Mouse (Mus musculus): ENCODE data around the gene Srgap1.

Gene Srgap1

GRCm38 (mm10) chr10:122017743-122018142, 29.4 kb downstream of the Srgap1 start:
- in situ Hi-C loops (cut with MboI; ENCODE audit: low sequenced_read_pairs): no loop called here

DNA sequence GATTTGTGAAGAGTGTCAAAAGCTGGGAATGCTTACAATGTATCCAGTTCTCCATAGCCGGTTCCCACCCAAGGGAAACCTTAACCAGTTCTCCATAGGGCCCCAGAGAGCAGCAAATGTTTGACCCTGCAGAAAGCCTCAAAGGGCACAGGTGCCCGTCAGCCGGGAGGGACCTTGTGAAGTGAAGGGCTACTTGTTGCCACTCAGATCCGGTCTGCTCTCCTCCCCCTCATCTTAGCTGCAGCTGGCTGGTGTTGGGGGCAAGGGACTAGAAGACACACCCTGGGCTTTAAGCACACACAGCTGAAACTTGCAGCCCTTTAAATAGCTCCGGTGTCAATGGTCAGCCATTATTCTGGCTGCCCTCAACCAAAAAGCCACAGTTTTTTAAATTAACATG, 30.1 kb downstream of the Srgap1 start:
- in situ Hi-C loops (cut with MboI; ENCODE audit: low sequenced_read_pairs): no loop called here

- in situ Hi-C loops (cut with MboI; ENCODE audit: low sequenced_read_pairs): no loop called here
Measured at GRCm38 (mm10) chr10:122016631-122017030, 30.5 kb downstream of the Srgap1 start.

DNA sequence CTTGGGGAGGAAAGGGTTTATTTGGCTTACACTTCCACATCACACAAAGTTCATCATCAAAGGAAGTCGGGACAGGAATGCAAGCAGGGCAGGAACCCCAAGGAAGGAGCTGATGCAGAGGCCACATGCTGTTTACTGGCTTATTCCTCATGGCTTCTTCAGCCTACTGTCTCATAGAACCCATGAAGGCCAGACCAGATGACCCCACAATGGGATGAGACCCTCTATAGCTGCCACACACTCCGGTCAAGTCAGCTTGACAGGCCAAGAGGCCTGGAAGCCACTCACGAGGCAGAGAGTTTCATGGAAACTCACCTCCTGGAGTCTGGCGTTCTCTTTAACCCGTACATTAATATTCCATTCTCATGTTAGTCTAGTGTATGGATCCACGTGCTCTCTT, 34.8 kb downstream of the Srgap1 start:
- in situ Hi-C loops (cut with MboI; ENCODE audit: low sequenced_read_pairs): no loop called here

DNA sequence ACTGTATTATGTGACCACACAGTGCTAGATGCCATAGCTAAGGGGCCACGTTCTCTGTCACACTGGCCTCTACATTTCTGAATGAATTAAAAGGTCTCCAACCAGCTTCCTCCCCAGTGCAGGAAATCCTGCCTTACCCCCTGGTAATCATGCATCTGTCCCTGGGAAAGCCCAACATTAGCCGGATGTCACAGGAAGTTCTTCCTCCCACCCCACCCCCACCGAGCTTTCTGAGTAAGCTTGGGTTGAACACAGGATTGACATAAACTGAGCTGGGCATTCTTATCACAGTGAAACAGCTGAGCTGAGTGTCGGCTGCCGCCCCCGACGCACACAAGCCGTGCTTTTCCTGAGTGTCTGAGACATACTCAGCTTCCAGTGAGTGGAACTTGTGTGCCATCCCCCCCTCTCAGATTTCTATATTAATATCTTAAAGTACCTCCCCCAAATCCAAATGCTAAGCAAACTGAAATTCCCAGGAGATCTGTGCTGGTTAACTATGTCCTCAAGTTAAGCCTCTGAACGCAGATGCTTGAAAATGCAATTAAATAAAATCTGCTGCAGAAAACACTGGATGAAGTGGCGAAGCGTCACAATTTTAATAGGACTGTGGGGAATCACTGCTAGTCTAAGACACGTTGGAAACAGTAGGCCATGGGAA, 38.3 kb downstream of the Srgap1 start:
- in situ Hi-C loops (cut with MboI; ENCODE audit: low sequenced_read_pairs): no loop called here

DNA sequence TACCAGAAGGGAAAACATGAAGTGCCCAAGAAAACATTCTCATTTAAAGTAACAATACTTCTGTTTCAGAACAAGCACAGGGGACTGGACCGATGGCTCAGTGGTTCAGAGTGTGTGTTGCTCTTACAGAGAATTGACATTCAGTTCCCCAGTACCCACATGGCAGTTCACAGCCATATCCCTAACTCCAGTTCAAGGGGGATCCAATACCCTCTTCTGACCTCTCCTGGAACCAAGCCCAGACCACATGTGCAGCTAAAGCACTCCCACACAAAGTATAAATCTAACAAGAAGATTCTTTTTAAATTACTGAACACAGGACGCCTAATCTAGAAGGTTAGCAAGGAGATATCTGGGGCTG, 38.8 kb downstream of the Srgap1 start:
- in situ Hi-C loops (cut with MboI; ENCODE audit: low sequenced_read_pairs): no loop called here

DNA sequence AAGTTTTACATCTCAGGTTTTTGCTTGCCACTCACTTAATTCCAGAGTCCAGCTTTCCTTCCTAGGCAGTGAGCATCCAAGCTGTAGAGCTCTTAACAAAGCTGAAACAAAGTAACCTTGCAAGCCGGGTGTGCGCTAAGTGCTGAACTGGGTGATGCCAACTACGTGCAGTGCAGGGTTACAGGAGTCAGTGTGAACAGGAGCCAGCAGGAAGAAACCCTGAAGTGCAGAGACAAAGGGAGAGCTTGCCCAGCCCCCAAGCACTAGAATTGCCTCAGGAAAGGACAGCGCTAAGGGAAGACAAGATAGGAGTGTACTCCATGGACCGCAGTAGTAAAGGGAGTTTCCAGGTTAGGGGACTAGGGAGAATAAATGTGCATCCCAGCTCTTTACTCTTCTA, 40.5 kb downstream of the Srgap1 start:
- in situ Hi-C loops (cut with MboI; ENCODE audit: low sequenced_read_pairs): no loop called here

GRCm38 (mm10) chr10:122006151-122006550, 41.0 kb downstream of the Srgap1 start:
- in situ Hi-C loops (cut with MboI; ENCODE audit: low sequenced_read_pairs): no loop called here

DNA sequence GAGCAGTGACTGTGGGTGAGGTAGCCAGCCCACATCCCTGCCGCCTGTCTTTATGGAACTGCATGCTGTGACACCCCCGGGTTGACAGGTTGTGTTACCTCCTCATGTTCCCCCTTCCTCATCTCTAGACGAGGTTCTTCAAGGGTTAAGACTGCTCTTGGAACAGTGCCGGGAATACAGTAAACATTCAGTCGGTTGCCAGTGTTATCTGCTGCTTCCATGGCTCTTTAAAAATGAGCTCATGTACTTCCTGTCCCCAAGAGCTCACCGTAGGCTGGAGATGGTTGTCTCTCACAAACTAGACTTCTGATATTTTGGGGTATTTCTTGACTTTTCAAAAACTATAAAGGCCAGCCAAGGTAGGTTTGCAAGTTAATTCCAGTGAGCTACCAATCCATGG, 41.6 kb downstream of the Srgap1 start:
- in situ Hi-C loops (cut with MboI; ENCODE audit: low sequenced_read_pairs): no loop called here

- in situ Hi-C loops (cut with MboI; ENCODE audit: low sequenced_read_pairs): no loop called here
Measured at GRCm38 (mm10) chr10:122002930-122003329, 44.2 kb downstream of the Srgap1 start.

DNA sequence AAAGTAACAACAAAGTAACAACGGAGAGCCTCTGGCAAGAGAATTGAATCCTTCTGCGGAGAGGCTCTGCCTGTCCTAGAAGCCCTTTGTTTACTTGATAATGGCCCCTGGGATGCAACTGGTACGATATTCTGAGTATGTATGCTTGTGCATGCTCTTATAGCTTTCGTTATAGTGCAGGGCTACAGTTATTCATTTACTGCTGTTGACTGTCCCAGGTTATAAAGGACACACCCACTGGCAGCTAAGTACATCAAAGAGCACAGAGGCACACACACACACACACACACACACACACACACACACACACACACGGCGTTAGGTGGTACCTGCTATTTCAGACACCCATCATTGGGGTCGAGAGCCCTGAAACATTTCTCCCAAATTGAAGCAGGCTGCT, 48.3 kb downstream of the Srgap1 start:
- in situ Hi-C loops (cut with MboI; ENCODE audit: low sequenced_read_pairs): no loop called here

DNA sequence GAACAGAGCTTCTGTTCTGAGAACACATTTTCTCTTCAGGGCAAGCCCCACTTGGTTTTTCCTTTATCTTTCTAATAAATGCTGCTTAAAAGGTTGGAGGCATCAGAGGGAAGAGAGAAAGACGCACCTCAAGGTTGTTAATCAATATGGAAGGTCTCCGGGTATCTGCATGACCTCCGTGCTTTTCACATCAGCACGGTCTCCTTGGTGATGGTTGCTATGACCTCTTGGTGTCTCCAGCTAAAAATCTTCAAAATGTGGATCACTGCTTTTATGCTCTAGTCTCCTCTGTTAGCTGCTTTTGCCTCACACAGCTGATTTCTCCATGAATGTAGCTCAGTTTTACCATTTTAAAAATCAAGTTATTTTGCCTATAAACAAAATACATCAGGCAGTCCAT, 50.6 kb downstream of the Srgap1 start:
- in situ Hi-C loops (cut with MboI; ENCODE audit: low sequenced_read_pairs): no loop called here

GRCm38 (mm10) chr10:121995448-121995847, 51.7 kb downstream of the Srgap1 start:
- in situ Hi-C loops (cut with MboI; ENCODE audit: low sequenced_read_pairs): no loop called here

DNA sequence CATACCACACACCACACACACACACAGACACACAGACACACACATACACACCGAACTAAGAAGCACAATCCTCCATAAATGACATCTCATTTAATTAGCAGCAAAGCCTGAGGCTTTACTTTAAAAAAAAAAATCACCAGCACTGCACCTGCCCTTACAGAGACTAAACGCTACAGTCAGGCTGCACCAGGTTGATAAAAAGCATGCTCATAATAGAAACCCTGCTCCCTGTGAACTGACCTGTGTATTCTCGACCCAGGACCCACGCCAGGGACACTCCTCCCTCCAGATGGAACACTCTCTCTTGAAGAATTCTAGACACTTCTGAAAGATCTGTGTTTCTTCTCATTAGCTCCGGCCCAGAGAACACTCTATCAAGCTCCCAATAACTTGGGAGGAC, 52.5 kb downstream of the Srgap1 start:
- in situ Hi-C loops (cut with MboI; ENCODE audit: low sequenced_read_pairs): no loop called here

- in situ Hi-C loops (cut with MboI; ENCODE audit: low sequenced_read_pairs): no loop called here
Measured at GRCm38 (mm10) chr10:121992609-121993008, 54.5 kb downstream of the Srgap1 start.

DNA sequence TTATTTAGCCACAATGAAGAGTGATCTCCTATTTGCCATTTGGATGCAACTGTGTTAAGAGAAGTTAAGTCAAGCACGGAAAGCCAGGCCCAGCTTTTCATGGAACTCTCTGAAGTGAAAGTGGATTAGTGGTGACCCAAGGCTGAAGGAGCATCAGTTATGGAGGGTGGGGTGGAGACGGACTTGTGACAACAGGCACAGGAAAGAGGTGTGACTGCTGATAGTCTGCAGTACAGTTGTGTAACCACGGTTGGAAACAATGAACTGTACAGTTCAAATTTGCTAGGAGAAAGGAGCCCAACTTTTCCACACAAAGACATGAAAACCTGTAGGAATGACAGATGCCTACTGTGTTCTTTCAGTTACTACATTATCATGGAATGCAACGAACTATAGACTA, 60.1 kb downstream of the Srgap1 start:
- in situ Hi-C loops (cut with MboI; ENCODE audit: low sequenced_read_pairs): no loop called here

GRCm38 (mm10) chr10:121984887-121985286, 62.2 kb downstream of the Srgap1 start:
- in situ Hi-C loops (cut with MboI; ENCODE audit: low sequenced_read_pairs): no loop called here

DNA sequence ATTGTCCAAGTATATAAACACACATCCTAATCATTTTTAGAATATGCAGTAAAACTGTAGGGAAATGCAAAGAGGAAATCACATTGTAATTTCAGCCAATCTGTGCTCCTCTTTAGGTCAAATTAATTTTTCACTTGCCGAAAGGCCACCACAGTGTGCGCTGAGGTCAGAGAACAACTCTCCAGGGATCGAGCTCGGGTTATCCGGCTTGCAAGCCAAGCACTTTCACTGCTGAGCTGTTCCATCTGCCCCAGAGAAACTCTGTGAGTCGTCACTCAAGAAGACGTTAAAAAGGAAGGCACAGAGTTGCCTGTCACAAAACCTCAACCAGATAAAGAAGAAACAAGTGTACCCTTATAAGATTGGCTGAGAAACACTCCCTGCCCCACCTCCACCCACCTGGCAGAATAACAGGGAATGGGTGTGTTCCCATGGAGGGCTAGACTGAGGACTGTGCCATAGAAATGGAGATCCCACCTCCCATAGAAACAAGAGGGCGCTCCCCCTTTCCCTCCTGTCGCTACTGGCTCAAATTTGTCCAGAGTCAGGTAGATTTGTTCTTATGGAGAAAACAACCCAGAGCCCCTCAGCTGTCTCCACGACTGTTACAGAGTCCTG, 63.0 kb downstream of the Srgap1 start:
- in situ Hi-C loops (cut with MboI; ENCODE audit: low sequenced_read_pairs): no loop called here

GRCm38 (mm10) chr10:121975330-121975729, 71.8 kb downstream of the Srgap1 start:
- in situ Hi-C loops (cut with MboI; ENCODE audit: low sequenced_read_pairs): no loop called here

DNA sequence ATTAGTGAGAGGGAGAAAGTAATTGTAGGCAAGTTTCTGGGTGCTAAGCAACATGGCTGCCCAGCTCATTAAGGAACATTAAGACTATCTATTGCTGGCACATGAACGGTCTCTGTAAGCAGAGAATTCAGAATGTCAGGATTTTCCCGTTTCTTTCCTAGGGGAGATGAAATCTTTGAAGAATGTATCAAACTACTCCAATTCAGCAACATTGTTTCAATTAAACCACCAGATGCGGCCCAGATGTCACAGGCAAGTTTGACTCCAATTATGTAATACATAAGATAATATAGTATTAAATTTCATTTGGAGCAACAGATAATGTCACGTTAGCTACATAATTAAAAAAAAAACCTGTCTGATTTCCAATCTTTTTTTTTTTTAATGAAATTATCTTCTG, 72.5 kb downstream of the Srgap1 start:
- in situ Hi-C loops (cut with MboI; ENCODE audit: low sequenced_read_pairs): no loop called here

DNA sequence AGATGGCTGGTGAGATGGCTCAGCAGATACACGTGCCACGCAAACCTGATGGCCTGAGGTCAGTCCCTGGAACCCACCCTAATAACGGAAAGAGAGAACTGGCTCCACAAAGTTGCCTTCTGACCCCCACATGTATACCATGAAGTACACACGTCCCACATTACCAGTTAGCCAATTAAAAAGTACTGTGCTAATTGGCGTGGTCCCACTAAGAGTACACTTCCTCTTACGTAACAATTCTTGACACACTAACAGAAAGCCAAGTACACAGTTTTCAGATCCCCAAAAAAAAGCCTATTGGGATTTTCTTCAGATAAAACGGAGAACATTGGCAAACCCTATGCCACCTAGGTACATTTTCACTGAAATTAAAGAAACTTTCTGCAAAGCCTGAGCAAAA, 73.8 kb downstream of the Srgap1 start:
- in situ Hi-C loops (cut with MboI; ENCODE audit: low sequenced_read_pairs): no loop called here

DNA sequence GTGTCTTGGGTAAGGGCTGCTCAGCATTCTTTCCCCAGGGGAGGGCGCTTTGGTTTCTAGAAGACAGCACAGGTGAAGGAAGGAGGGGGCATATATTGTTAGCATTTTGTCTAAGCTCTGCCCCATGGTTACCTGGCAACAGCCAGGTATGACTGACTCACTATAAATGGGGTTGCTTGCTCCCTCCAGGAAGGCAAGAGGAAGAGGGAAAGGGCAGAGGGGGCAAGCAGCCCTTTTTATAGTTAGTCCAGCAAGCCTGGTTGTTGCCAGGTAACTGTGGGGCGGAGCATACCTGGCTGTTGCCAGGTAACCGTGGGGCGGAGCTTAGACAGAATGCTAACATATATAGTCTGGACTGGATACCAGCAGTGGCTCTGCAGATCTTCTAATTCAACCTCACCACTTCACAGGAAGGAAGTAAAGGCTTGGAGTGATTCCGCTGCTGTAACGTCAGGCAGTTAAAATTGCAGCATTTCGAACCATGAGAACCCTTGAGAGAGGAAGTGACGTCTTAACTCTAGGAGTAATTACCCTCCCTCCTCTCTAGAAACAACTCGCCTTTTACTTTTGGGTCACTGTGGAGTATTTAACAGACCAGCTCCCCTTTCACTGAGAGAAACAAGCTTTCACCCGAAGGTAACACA, 74.7 kb downstream of the Srgap1 start:
- in situ Hi-C loops (cut with MboI; ENCODE audit: low sequenced_read_pairs): no loop called here

GRCm38 (mm10) chr10:121971658-121972057, 75.5 kb downstream of the Srgap1 start:
- in situ Hi-C loops (cut with MboI; ENCODE audit: low sequenced_read_pairs): no loop called here
